Mouse (Mus musculus): ENCODE measurements around the gene Gm20388.
"Not testable (repeated sequence)": the region's sequence is repeated elsewhere in the genome, so short reads cannot be mapped to it uniquely, and the experiment has no call there.

Gene Gm20388

DNA sequence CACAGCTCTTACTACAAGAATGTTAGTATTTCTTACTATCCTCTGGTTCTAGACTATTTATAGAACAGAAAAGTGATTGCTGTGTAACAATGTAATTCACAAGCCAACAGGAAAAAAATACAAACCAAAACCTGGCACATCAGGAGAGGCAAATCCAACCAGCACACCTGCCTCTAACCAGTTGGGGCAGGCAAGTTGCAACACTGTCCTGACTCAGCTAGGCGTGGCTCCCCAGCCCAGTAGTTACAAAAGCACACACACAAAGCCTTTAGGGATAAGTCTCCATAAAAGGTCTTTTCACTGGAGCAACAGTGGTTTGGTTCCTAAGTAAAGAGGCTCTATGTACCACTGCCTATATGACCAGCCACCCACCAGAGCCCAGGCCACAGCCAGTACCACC lies 3110.6 kb downstream of the Gm20388 start:
- no peak for DNase-seq (ENCODE audit: low spot score in 2 of 2)

DNA sequence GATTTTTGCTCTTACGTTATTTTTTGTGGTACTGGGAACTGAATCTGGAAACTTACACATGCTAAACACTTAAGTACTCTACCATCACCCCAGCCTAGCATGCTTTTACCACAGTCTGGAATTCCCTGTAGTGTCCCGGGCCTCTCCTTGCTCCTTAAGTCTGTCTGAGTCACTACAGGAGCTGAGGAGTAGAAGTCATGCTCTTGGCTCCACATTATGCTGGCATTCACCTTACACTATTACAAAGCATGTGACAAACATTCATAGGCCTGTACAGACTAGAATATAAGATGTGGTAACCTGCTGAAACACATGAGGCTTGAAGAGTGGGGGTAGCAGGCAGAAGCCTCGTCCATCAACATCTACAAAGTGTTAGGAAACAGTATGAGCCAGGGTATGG lies 3112.1 kb downstream of the Gm20388 start:
- DNase-seq (ENCODE audit: low spot score in 2 of 2) = no peak

DNA sequence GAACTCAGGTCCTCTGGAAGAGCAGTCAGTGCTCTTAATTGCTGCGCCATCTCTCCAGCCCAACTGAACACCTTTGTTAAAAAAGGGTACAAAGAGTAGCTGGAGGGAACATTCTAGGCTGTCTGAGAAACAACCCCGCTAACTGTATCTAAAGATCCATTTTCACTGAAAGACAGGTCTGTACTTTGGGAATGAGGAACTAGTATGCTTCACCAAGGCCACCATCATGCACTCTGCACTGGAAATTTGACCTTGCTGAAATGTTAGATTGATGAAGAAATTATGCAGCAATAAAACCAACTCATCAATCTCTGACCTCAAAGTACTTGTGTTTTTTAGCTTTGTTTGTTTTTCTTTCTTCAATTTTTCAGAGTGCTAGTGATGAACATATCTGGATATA lies 3113.6 kb downstream of the Gm20388 start:
- DNase-seq (ENCODE audit: low spot score in 2 of 2) = no peak

DNA sequence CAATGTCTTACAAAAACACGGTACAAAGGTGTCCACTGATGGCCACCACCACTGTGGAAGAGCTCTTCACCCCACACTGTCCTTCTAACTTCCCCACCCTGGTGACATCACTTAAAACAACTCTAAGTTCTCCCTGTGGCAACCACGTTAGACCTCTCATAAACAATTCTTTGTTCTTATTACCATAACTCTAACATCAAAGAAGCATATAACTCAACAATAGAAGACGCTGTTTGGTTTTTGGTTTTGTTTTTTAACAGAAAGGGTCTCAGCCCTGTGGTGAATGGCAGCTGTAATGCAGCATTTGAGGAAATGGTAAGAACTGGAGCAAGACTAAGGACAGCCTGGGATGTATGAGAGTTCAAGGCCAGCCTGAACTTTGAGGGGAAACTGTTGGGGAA lies 3115.3 kb downstream of the Gm20388 start:
- no peak for DNase-seq (ENCODE audit: low spot score in 2 of 2)

DNA sequence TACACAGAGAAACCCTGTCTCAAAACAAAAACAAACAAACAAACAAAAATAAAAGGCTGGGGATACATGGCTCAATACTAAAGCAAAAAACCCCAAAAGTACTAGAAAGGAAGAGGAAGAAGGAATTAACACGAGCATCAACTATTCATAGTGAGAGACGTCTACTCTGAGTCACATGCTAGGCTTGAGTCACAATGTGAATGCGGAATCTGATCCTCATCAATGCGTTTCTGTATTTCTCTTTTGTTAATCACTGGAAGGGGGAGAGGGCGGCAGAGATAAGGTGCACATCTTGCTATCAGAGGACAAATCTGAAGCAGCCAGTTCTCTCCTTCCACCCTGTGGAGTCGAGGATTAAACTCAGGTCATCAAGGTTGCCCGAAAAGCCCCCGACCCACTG lies 3117.1 kb downstream of the Gm20388 start:
- no peak for DNase-seq (ENCODE audit: low spot score in 2 of 2)

DNA sequence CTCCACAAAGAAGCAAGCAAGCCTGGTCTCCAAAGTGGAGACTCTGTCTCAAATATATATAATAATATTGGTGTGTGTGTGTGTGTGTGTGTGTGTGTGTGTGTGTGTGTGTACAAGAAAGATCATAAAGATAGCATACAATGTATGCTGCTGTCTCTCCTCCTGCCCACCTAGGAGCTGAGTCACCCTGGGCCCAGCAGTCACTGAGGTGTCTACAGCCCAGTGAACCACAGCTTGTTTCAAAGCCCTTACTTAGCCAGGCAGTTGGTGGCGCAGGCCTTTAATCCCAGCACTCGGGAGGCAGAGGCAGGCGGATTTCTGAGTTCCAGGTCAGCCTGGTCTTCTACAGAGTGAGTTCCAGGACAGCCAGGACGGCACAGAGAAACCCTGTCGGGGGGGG lies 3119.4 kb downstream of the Gm20388 start:
- DNase-seq (ENCODE audit: low spot score in 2 of 2) = not testable (repeated sequence)

DNA sequence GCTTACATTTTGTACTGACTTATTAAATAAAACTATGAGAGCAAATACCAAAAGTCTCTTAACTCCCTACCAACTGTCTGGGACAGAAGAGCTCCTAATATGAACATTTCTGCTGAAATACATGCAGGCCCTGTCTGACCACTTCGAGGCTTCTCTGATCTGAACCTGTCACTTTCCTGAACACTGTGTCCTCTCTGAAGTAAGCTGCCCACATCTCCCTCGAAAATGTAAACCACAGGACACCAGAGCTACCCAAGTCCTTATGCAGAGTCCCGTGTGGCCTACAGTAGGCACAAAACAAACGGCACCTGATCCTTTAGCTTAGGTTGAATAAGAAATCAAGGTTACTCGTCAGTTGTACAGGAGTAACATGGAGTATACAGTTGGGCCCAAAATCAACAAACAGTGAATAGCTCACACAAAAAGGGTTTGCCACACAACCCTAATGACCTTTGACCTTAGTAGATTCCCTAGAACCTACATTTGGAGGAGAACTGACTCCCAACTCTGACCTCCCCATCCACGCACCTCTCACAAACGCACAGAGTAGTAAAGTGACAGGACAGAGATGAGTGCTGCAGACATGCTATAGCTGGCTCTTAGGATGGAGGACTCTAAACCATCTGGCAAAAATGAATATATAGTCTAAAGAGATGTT lies 3120.8 kb downstream of the Gm20388 start:
- DNase-seq (ENCODE audit: low spot score in 2 of 2) = no peak

DNA sequence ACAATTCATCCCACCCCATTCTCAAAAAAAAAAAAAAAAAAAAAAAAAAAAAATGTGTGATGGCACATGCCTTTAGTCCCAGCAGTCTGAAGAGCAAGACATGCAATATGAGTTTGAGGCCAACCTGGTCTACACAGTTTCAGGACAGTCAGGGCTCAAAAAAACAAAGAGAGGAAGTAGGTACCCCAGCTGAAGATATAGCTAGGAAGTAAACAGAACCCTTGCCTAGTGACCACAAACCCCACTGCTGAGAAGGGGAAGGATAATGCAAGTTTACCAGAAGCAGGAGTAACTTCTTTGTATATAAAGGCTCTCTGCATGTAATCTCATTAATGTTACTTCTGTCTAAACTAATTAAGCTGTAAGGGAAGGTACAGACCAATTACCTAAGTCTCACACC lies 3122.1 kb downstream of the Gm20388 start:
- no peak for DNase-seq (ENCODE audit: low spot score in 2 of 2)

DNA sequence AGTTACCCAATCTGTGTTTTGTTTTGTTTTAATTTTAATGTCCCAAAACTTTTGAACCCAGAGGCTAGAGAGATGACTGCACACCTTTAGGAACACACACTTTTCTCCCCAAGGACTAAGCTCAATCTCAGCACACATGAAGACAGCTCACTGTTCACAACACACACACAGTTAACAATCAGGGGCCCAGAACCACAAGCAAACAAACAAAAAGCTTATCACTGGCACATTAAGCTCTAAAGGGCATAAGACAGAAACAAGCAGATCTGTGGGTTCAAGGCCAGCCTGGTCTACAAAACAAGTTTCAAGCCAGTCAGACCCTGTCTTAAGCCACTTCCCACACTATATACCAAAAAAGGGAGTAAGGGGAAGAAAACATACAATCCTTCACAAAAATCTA lies 3122.8 kb downstream of the Gm20388 start:
- DNase-seq (ENCODE audit: low spot score in 2 of 2) = no peak

DNA sequence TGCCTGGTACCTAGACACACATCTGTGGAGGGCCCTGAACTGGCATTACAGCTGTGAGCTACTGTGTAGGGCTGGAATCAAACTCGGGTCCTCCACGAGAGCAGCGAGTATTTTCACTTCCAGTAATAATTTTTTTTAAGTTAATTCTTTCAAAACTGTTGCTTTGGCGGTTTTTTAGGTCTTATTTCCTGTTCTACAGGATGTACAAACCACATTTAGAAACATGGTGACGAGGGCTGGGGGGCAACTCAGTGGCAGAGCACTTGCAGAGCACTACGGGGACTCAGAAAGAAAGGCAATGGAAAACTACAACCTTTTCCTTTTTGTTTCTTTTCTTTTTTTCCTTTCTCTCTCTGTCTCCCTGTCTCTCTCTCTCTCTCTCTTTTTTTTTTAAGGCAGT lies 3123.5 kb downstream of the Gm20388 start:
- no peak for DNase-seq (ENCODE audit: low spot score in 2 of 2)

DNA sequence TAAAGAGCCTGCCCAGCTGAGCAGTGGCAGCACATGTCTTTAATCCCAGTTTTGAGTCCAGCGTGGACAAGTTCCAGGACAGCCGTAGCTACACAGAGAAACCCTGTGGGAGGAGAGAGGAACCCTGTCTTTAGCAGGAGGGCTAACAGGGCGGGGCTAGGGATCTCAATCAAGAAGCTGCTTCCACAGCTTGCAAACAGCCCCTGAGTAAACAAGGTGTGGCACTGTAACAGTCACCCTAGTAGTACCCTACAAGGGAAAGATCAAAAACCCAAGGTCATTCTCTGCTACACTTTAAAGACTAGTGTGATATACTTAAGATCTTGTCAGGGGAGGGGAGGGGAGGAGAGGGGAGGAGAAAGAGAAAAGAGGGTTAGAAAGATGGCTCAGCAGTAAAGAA lies 3126.3 kb downstream of the Gm20388 start:
- DNase-seq (ENCODE audit: low spot score in 2 of 2) = no peak

DNA sequence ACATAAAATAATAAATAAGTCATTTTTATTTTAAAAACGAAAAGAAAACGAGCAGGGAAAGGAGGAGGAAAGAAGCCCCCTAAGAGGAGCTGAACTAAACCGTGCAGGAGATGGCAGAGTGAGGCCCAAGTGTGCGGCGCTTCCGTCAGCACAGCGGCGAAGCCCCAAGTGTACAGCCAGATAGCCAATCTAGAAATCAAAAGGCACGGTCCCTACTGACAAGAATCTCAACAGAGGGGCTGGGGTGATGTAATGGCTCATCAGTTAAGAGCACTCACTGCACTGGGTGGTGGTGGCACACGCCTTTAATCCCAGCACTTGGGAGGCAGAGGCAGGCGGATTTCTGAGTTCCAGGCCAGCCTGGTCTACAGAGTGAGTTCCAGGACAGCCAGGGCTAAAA lies 3126.8 kb downstream of the Gm20388 start:
- no peak for DNase-seq (ENCODE audit: low spot score in 2 of 2)

DNA sequence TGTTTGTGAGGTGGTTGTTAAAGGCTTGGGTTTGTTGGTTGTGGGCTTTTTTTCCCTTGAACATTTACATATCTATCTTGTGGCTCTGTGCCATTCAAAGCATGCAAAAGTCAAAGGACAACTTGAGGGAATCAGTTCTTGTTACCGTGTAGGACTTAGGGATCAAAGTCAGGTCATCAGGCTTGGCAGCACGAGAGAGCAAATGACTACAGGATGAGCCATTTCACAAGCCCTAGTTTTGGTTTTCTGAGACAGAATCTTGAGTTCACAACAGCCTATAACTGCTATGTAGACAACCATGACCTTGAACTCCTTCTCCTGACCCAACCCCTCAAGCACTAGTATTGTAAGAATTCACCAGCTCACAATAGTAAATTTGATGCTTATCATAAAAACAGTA lies 3127.7 kb downstream of the Gm20388 start:
- DNase-seq (ENCODE audit: low spot score in 2 of 2) = no peak

DNA sequence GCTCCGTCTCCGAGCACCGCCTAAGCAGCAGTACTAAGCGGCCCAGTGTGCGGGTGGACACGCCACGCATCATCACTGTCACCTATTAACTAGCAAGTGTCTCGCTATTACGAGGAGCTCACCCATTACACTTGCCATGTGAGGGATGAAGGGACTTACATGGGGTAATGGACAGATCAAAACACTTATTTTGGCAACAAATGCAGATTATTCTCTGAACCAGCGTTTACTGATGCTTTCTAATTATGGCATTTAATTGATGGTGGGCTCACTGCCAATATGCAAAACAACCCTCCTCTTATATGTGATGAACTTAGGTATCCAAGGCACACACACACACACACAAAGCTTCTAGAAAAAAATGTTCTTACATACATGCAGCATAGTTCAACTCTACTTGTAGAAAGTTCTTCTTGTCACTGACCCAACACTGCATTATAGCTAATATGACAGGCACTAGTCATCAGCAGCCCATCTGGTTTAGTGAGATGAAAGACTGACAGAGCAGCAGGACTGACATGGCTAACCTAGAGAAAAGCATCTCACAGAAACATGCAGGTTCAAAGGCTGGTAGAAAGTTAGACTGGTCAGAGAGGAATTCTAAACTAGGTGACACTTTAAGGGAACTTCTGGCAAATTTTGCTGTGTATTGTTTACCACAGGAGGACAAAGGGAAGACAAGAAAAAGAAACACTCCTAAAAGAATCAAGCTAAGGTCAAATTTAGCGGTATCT lies 3128.9 kb downstream of the Gm20388 start:
- DNase-seq (ENCODE audit: low spot score in 2 of 2) = no peak

DNA sequence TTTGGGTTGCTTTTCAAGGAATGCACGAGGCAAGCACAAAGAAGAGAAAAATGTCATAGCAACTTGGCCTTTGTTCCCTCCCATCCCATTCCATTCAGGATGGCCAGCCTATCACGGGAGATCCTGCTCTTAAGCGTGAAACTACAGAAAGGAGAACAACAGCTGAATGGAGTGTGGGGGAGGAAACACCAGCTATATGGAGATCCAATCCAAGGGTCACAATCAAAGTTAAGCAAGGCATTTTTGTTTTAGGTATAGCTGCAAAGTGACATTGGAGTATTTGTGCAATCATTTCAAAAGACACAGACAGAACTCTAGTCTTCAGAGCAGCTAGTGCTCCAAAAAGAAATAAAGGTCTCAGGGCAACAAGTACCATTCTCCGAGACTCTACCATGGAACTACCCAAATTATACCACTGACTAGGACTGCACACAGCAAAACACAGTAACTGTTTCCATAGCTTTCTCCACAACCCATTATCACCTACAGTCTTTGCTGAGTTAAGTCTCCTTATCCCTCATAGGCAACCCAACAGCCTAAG lies 3129.5 kb downstream of the Gm20388 start:
- no peak for DNase-seq (ENCODE audit: low spot score in 2 of 2)

DNA sequence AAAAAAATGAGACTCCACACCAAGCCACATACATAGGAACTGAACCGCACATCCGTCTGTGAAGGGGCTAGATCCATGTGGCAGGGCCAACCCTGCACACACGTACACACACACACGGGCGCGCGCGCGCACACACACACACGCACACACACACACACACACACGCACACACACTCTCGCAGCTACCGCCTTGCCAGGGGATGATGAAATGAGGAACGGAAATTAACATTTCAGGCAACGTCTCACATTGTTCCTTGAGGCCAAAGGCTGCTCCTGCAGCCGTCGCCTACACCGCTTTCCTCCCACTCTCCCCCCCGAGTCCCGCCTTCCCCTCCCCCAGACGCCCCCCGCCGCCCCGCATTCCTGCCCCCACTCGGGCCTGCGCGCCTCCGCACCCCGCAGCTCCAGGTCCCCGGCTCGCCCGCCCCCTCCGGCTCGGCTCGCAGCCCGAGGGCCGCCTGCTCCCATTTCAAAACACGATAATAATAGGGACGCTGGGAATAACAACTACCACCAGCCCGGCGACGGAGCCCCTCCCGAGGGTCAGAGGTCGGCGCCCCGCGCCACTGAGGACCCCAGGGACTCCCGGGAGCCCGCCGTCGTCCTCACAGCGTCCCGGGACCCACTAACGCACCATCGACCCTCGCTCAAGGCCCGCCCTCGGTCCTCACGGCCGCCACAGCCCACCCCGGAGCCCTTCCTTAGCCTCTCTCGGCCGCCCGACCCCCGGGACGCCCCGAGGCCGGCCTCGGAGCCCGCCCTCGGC lies 3130.6 kb downstream of the Gm20388 start:
- DNase-seq (ENCODE audit: low spot score in 2 of 2) = peak; percentile 28 to 33

DNA sequence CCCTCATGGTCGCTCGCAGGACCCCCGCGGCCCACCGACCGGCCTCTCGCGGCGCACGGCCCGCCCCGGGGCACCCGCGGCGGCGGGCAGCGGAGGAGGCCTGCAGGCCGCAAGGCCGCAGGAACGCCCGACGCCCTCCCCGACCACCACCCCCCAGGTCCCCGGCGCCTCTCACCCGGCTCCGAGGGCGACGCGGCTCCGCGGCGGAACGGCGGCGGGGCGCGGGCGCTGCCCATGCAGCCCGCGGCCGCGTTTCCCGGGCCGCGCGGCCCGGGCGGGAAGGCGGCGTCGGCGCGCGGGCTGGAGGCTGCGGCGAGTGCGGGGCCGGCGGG lies 3131.1 kb downstream of the Gm20388 start:
- no peak for DNase-seq (ENCODE audit: low spot score in 2 of 2)

DNA sequence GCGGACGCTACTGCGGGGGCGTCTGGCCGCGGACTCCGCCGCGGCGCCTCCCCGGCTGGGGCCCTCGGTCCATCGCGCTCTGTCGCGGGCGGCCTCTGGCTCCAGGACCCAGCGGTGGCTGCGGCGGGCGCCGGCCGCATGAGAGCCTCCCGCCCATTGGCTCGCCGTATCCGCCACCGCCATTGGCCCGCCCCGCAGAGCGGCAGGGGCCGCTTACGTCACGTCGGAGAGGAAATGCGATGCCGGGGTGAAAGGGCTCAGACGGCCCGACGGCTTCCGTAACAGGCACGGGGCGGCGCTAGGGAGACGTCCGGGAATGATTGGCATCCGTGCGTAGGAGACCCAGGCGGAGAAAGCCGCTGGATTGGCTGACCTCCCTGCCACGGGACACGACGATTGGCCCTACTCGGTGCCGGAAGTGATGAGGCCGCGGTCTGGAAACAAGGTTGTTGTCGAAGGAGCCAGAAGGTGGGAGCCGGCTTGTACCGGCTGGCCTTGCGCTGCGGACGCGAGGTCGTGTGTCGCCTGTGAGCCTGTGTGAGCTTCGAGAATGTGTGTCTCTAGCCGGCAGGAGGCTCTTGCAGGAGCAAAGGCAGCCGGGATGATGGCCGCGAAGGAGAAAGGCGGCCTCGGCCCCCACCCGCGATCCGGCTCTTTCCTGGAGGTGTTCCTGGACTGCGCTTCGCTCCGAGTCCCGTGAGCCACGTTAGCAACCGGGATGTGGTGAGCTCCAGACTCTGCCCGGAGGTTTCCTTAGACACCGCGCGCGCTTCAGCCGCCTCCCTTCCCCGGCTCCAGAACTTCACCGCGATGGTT lies 3131.7 kb downstream of the Gm20388 start, which contains the start of gene Ankrd11:
Gene Ankrd11, minus strand, starts transcription at position 120 of the 816 bp plus-strand sequence.
- DNase-seq (ENCODE audit: low spot score in 2 of 2) = peak; percentile 100

DNA sequence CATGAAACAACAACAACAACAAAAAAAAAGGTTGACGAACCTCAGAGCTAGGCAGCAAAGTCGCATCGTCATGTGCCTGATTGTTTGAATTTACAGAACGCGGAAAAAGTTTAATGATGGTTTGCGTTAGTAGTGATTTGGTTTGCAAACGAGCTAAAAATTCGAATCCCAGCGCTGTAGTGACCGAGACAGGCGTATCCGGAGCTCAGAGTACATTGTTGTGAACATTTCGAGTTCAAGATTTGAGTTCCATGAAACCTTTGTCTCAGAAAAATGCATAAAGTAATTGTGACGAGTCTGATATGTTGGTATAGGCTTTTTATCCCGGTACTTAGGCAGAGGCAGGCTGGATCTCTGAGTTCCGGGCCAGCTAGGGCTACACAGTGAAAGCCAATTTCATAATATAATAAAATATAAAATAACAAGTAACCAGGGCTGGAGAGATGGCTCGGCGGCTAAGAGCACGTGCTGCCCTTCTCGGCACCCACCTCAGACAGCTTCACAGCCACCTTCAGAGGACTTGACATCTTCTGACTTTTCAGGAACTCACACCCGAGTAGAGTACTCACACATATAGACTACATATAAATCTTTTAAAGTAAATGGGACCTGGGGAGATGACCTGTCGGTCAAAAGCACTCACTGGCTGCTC lies 3132.5 kb downstream of the Gm20388 start:
- DNase-seq (ENCODE audit: low spot score in 2 of 2) = no peak

DNA sequence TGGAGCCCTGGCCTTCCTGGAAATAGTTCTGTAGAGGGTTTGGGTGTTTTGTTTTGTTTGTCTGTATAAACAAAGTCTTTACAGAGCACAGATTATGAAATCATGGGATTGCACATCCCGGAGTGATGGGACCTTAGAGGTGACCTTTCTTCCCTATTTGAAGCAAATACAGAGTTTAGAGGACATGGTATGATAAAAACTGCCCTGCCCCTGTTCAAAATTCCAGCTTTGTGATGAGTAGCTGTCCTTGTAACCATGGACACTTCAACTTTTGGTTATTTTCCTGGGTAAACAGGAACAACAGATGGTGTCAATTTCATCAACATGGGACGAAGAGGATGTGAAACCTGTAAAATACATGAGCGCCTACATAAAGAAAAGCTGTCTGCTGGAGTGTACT lies 3133.3 kb downstream of the Gm20388 start:
- DNase-seq (ENCODE audit: low spot score in 2 of 2) = no peak

DNA sequence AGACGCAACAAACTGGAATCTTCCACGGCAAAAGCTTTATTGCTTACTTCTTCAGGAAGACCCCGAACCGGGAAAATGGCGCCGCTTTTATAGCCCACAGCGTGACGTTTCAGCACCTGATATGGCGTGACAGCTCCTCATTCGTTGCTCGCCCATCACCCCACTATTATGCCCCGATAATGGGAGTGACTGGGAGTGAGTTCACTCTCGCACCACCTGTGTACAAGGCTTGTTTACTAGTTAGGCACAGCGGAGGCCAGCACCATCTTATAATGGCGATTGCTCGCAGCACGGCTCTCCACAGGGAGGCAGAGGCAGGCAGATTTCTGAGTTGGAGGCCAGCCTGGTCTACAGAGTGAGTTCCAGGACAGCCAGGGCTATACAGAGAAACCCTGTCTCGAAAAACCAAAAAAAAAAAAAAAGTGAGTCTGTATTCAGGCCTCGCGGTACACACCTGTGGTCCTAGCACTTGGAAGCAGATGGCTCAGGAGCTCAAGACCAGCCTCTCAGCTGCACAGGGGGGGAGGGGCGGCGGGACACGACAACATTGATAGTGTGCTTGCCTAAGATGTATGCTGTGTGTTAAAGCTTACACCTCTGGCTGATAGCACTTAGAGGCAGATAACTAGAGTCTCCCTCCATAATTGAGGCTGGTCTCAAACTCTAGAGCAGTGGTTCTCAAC lies 3134.2 kb downstream of the Gm20388 start:
- DNase-seq (ENCODE audit: low spot score in 2 of 2) = not testable (repeated sequence)

Measured in right cerebral cortex, postnatal 36 days (tissue).